Mouse (Mus musculus): Measurements from ENCODE around the gene Tjp3.

Gene Tjp3

DNA sequence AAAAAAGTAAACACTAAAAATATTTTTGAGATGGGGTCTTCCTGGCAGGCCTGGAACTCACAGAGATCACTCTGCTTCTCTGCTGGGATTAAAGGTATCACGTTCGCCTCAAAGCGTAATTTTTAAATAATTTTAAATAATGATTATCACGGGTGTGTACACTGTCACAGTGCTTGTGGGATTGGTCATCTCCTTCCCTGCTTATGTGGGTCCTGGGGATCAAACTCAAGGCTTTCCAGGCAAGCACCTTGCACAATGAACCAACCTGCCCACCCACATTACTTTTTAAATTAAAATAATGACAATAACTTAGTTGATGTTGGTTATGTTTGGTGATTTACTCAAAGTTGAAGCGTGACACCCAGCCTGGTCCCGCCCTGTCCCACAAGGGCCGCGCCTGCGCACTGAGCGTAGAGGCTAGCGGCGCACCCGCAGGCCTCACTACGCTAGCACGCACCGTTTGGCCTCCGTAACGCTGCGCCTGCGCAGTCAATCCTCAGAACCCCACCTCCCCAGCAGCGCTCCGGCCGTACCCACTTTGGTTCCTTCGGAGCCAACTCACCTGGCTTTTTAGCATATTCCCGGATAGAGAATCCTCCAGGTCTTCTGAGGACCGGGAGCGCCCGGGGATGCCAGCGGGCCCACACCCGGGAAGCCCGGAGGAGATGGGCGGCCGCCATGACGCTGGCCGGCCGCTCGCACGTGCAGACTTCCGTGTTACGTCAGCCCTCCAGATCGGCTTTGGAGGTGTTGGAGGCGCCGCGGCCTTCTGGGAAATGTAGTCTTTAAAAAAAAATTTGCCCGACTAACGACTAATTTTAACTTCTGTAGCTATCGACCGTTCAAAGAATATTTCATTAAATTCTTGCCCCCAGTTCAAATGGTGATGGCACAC lies 24.9 kb downstream of the Tjp3 start, which contains the start of the genes Mrpl54 and Apba3:
TSS of gene Mrpl54 (minus strand) at position 724 of the 895 bp plus-strand sequence.
TSS of gene Apba3 (plus strand) at position 750 of the 895 bp plus-strand sequence.
- peak; percentile 93 for DNase-seq (ENCODE audit: low spot score)

DNA sequence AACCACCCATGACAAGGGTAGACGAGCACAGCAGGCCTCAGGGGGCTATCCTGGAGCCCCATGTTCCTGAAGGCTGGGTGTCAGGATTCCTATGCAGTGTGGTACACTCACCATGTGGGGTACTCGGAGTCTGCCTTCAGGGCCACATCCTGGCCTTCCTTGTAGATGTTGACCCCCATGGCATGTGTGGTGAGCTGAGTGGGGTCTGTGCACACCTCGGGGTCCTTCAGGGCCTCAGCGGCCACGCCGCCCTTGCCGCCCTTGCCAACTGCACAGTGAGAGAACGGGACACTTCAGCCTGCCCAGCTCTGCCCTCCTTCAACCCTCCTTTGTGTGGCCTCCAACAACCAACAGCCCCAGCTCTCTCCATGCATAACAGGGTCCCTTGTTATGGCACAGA lies 25.8 kb downstream of the Tjp3 start:
- no peak for DNase-seq (ENCODE audit: low spot score)

DNA sequence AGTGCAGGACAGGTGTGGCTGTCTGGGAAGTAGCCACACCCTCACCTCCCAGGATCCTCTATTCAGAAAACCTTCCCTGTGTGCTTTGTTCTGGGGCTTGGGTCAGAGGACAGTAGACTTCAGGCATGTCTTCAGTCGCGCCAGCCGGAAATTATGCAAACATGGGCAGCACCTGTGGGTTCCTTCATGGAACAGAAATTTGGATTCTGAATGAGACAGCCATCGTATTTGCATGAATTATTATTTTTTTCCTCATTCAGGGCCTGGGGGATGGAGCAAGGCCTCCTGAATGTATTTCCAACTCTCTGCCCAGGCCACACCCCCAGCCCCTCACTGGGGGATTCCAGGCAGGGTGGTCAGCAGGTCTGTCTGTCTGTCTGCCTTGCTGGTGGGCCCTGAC lies 30.4 kb downstream of the Tjp3 start:
- no peak for DNase-seq (ENCODE audit: low spot score)

DNA sequence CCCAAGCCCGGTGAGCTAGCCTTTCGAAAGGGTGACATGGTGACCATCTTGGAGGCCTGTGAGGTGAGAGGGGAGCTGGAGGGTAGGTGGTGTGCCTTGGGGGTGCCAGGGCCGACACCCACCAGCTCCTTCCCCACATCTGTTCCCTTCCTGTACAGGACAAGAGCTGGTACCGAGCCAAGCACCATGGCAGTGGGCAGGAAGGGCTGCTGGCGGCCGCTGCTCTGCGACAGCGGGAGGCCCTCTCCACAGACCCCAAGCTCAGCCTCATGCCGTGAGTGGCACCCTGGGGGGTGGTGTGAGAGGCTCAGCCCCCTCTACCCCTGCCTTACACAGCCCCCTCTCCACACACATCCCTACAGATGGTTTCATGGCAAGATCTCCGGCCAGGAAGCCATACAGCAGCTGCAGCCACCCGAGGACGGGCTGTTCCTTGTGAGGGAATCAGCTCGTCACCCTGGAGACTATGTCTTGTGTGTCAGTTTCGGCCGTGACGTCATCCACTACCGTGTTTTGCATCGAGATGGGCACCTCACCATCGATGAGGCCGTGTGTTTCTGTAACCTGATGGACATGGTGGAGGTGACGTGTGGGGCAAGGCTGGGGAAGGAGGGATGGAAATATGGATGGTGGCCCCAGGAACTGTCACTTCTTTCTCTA lies 32.0 kb downstream of the Tjp3 start:
- no peak for DNase-seq (ENCODE audit: low spot score)

DNA sequence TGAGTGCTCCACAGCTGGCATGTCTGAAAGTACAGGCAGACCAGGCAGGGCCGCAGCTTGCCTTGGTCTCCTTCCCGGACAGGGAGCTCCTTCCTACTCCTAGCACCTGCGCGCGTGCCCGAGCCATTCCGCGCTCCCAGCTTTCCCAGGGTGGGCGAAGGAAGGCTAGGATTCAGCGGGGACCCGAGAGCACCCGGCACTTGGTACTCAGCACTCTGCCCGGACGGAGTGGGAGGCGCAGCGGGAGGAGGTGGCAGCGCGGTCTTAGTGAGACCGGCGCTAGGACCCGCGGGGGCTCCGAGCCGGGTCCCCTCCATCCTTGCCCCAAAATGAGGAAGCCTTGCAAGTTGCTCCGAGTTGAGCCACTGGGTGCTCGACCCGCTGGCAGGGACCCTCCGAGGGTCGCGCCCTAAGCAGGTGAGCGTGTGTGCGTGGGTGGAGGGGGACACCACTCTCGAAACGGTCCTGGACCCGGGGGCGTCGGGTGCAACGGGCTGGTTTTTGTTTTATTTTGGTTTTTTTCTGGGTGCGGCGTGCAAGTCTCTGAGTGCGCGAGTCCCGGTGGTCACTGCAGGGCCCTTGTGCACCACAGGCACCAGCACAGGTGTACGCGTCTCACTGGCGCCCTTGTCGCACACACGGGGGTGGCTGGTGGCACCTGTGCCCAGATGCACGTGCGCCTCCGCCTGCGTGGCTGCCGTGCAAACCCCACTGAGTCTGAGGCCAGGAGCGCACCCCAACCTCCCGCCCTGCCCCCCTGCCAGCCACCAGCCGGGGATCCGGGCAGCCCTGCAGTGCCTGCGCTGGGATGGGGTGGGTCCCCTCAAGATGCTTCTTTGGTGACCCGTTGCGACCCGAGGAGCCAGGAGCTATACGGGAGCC lies 34.0 kb downstream of the Tjp3 start:
- DNase-seq (ENCODE audit: low spot score): no peak

DNA sequence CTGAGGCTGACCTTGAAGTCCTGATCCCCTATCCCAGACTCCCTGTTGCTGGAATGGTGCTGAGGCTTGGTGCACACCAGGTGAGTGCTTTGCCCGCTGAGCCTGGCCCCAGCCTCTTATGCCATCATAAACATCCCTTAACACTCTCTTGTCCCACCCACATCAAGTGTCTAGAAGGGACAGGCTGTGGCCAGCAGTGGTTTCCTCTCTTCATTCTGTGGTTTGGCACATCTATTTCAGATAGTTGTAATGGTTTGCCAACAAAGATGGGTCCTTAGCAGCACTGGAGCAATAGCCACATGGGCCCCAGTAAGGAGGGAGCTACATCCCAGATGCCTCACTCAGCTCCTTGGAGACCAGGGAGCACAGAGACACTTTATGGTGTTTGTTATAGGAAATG lies 36.5 kb downstream of the Tjp3 start:
- no peak for DNase-seq (ENCODE audit: low spot score)

DNA sequence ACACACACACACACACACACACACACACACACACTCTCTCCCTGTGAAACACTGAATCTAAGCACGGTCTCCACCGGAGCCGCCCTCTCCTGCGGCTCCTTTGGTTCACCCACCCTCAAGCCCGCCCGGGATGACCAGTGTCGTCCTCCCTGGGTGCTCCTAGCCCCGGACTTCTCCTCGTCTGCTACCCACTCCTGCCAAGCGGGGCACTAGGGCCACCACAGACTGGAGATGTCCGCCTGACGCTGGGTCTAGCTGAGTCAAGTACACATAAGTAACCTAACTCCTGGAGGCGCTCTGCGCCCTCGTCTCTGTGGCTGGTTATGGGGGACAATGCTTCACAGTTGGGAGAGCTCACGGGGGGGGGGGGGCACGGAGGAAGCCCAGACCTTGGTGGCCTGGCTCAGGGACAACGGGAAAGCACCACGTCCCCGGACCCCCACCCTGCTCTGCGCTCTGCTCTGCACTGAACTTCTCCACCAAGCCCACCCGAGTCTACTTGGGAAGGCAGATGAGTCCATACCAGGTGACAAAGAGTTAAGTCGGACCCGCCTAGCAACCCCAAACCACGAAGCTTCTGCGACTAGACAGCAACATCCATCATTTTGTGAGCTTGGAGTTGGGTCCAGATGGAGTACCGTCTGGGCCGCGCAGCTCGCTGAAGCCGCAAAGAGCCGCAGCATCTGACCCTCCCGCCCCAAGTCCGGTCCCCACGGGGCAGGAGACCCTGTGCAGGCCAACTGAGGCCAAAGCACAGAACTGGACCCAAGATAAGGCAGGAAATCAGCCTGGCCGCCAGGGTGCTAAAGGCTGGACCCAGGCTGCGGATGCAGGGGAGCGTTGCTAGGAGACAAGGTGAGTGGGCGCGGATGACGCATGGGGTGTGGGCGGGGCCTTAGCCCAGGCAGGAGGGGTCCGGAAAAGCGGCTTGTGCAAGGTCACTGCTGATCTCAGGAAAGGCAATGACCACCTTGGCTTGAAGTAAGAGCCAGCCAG lies 38.7 kb downstream of the Tjp3 start, which contains the start of gene Matk:
TSS of gene Matk (plus strand) at position 512 of the 996 bp plus-strand sequence.
- DNase-seq (ENCODE audit: low spot score): peak; percentile 72

DNA sequence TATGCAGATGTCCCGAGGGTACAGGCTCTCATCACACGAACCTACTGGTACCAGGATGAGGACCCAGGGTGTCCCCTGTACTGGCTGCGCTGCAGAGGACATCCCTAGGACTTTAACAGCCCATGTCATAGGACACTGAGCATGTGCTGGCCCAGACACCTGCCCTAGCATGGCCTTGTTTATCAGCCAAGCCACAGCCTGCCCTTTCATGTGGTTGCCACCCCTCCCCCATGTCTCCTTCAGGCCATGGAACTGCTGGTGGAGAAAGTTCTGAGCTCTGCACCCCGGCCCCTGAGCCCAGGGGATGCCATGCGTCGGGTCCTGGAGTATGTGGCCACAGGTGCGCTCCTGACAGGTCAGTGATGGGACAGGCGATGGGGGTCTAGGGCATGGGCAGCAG lies 41.9 kb downstream of the Tjp3 start:
- no peak for DNase-seq (ENCODE audit: low spot score)

DNA sequence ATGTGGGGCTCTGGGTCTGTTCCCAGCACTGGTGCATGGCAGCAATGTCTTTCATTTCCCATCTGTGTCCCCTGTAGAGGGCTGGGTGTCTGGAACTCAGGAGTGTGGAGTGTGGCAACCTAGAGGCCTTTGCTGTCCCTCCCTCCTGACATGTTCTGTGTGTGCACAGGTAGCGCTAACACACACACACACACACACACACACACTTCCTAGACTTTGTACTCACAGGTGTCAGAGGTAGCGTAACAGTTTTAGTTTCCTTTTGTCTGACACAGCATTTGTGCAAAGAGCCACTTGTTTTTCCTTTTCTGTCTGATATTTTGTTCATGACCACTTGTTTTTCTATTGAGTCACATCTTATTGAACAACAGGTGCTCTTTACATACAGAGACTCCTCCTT lies 43.6 kb downstream of the Tjp3 start:
- no peak for DNase-seq (ENCODE audit: low spot score)

DNA sequence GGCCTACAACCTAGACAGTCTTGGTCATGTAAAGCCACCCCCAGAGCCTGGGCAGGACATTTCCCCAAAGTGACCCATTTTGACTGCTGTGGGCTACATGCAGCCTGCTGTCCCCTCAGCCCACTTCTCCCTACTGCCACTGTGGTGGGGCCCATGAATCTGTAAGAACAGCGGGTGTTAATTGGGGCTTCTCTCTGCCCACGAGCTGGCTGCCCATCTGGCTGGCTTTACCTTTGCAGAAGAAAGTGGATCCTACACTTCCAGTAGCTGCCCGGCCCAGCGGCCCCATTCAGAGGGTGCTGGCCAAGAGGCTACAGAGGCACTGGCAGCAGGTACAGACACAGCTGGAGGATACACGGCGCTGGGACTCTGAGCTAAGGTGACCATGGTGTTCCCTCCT lies 46.2 kb downstream of the Tjp3 start:
- no peak for DNase-seq (ENCODE audit: low spot score)

DNA sequence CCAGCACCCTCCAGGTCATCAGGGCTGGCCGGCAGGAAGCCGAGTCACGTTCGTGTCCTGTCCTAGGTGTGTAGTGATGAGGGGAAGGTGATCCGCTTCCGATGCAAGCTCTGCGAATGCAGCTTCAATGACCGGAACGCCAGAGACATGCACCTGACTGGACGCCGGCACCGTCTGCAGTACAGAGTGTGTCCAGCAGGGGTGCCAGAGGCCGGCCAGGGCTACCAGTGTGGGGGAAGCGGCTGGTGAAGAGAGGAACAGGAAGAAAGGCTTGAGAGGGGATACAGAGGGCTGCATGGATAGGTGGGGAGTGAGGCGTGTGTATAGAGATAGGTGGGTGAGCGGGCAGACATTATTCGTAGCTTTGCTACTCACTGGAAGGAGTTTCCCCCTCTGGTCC lies 46.8 kb downstream of the Tjp3 start:
- no peak for DNase-seq (ENCODE audit: low spot score)

DNA sequence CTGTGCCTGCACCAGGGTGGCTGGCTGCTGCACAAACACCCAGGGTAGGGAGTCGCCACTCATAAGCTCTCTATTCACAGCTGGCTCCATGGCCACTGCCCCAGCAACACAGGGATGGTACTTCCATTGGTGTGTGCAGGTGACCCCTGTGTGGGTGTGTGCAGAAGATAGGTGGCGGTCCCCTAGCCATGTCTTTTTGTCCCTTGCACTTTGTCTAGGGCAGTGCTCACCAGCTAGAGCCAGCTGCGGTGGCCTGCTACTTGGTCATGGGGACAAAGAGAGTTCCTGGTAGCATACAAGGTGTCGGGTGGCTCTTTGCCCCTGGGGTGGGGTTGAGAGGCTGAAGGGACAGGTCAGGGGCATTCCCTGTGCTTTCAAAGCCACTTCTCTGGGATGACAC lies 47.2 kb downstream of the Tjp3 start:
- no peak for DNase-seq (ENCODE audit: low spot score)

DNA sequence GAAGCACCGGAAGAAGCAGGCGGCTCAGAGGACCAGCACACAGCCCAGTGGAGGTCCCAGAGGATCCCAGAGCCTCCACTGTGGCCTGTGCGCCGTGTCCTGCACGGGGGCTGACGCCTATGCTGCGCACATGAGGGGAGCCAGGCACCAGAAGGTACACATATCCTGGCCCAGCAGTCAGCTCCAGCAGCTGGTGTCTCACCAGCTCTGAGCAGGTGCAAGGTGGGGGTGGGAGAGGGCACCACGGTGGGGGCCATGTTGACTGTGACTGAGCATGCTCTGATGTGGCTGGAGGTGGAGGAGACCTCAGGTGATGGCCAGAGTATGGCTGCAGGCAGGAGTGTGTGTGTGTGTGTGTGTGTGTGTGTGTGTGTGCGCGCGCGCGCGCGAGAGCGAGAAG lies 49.4 kb downstream of the Tjp3 start:
- no peak for DNase-seq (ENCODE audit: low spot score)

DNA sequence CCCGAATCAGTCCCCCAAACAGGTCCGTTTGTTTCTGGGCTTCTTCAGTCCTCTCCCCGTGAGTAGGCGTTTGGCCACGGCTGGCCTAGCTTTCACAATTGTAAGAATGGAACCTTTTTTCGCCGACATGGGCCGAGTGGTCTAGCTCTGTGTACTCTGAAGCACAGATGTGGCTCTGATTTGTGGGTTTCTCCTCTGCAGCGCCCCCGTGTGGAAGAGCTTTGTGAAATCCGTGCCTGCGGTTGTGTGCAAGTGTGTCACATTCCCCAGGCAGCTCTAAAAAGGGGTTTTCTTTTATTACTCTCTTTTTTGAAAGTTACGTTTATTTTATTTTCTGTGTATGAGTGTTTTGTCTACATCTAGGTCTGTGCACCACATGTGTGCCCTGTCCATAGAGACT lies 50.5 kb downstream of the Tjp3 start:
- no peak for DNase-seq (ENCODE audit: low spot score)

DNA sequence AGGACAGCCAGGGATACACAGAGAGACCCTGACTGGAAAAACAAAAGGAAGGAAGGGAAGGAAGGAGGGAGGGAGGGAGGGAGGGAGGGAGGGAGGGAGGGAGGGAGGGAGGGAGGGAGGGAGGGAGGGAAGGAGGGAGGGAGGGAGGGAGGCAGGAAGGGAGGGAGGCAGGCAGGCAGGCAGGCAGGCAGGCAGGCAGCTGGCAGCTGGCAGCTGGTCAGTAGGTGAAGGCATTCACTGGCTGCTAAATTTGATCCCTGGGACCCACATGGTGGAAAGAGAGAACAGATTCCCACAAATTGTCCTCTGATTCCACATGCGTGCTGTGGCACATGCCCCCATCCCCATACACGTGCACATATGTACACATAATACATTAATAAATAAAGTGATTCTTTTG lies 52.8 kb downstream of the Tjp3 start:
- no peak for DNase-seq (ENCODE audit: low spot score)

DNA sequence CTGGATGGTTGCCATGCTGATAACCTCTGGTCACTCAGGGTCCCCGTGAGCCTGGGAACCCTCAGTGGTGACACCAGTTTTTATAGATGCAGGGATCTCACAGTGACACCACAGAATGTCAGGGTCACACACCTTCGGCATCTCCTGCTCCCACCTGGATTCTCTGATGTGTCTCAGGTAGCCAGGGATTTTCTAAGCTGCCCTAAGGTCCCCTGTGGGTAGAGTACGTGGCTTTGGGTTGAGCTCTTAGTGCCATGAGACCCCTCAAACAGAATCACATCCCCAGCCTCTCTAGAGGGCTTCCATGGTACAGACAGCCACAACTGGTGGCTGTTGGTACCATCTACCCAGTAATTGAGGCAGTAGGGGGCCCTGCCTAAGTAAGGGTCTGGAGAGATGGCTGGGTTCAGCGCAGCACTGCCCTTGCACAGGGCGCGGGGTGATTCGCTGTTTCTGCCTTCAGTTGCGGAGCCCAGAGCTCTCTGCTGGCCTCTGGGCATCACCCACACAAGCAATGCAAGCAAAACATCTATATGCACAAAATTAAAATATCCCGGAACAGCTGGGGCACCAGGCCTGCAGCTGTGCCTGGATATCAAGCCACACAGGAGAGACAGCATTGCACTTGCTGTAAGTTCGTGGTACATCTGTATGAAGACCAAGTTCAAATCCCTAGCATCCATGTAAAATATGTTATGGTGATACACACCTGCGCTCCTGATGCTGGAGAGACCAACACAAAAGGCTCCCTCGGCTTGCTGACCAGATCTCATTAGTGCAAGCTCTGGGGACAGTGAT lies 54.7 kb downstream of the Tjp3 start:
- DNase-seq (ENCODE audit: low spot score): no peak

DNA sequence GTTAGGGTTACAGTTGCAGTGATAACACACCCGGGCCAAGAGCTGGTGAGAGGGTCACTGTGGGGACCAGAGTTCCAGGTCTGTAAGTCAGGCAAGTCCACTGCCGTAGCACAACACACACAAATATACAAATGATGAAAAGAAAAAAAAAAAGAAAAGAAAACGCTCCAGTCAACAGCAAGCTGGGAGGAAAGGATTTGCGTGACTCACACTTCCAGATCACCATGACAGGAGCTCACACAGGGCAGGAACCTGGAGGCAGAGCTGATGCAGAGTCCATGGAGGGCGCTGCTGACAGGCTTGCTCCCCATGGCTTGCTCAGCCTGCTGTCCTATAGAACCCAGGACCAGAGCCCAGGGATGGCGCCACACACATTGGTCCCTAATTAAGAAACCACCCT lies 57.2 kb downstream of the Tjp3 start:
- DNase-seq (ENCODE audit: low spot score): no peak

DNA sequence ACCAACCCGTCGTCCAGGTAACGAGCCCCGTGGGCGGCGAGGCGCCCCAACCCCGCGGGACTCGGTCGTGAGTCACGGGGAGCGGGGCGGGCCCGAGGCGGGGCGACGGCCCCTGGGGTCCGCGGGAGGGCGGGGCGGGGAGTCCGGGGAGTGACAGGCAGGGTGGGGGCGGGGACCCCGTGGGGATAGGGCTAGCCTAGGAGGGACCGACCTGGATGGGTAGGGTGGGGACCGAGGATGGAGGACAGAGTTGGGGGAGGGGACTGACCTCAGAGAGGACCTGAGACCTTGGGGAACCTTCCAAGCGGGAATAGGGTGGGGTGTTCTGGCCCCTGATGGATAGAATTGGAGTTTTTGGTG lies 58.2 kb downstream of the Tjp3 start:
- no peak for DNase-seq (ENCODE audit: low spot score)

DNA sequence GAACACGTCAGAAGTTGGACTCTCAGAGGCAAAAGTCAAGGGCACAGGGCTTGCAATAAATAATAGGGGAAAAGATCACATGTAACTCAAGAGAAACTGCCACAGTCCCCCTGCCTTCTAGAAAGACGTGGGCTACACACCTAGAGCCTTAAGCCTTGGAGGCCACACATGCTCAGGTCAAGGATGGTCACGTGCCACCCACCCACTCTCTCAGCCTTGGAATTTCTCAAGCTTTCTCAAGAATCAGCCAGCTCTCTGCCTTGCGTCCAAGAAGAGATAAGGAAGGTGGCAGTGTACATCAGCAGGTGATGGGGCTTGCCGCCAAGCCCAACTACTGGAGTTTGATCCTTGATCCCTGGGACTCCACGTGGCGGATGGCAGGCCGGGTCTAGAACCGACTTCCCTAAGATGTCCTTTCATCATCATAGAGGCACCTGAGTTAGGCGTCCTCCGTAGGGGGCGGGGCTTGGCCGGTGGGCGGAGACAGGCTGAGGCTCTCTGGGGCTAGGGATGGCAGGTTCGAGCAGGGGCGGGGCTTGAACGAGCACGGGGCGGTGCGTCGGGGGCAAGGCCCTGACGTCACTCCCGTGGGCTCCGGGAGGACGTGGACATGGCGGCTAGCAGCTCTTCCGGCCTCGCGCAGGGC lies 58.7 kb downstream of the Tjp3 start, which contains the start of gene Zfr2:
TSS of gene Zfr2 (plus strand) at position 576 of the 646 bp plus-strand sequence.
- DNase-seq (ENCODE audit: low spot score): peak; percentile 80

DNA sequence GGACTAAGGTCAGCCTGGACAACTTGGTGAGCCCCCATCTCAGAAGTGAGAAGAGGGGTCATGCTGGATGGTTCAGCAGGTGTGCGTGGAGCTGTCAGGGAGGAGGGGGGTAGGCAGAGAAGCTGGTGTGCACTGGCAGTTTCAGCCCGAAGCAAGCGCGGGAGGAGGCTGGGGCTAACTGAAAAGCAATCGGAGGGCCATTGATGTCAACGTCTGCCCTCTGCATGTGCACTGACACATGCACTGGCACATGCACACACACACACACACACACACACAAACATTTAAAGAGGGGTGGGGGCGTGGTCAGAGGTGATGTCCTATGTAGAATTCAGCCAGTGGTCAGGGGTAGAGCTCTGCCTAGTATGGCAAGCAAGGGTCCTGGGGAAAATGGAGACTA lies 59.9 kb downstream of the Tjp3 start:
- no peak for DNase-seq (ENCODE audit: low spot score)

Data from layer of hippocampus, adult 9-10 months (tissue).